ENCODE assay signal across 8 mouse cellular contexts in the genomic region with DNA sequence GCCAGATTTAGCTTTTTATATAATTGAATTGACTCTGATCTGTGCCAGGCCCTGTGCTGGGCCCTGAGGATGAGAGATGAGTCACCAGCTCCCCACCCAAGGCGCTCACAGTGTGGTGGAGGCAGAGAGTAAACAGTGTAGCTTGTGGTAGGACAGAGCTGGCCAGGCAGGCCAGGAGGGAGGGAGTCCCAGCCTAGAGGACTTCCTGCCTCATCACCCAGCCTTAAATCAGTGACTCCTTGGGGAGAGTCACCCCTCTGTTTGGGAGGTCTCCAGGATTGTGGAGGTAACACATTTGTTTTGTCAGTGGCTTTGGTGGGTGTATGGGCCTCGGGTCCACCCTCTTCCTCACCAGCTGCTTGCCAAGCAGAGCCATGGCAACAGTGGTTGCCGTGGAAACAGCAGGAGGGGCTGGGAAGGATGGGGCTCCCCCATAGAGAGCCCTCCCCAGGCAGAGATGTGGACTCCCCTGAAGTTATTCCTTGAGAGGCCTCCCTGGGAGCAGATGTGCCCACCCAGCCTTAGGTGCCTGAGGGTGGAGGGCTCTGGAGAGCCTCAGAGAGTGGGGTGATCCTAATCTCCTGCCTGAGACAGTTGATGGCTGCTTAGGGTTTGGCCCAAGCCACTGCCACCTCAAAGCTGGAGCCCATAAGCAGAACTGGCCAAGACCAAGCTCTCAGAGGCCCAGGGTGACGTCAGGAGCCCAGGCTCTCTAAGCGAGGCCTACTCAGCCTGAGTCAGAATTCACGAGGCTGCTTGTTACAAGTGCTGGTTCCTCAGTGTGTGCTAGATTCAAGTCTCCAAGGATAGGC. TPM values are rescaled to one million over a fixed set of nuclear protein-coding genes. Genes with fewer than 3 reads are reported as not detected.
DNase-seq lines count a peak whose midpoint lies in the region; ATAC-seq lines count a peak whose summit lies in the region.
"Had no signal": no experiment of that assay in that cellular context is flagged by ENCODE, and none has a peak within 500 bp of the region (broad histone marks: within the 10 kb centered on the region; RNA-seq: fewer than 3 reads in every experiment).

No protein-coding gene starts in this region.

- intact Hi-C loops in left cerebral cortex, postnatal 4 days (cut with DNase I) = no loop called here

- H3K27me3 ChIP-seq in hindbrain, embryonic 13.5 days = peaks cover 5% of the 10 kb centered on the region; the same call in 1 of the 2 replicates
- peaks cover 7% of the 10 kb centered on the region; the same call in 1 of the 2 replicates for H3K27me3 ChIP-seq in midbrain, embryonic 10.5 days (ENCODE audit: low read depth, poor library complexity, severe bottlenecking)
- H3K27me3 ChIP-seq: limb, embryonic 13.5 days had no signal

- peak; percentile 63 for DNase-seq in left cerebral cortex, adult 11 months (ENCODE audit: low spot score)
- no peak for DNase-seq in left cerebral cortex, postnatal 4 days
- peak; percentile 84 to 85 for DNase-seq in cerebellum, postnatal 36 days
- DNase-seq in midbrain, embryonic 10.5 days (ENCODE audit: low spot score) = no peak
- DNase-seq in thymus, adult 18-20 months = no peak

- H3K4me2 ChIP-seq in hindbrain, embryonic 13.5 days = no peak overlapping the region
- H3K4me2 ChIP-seq: limb, embryonic 13.5 days had no signal

- H3K36me3 ChIP-seq in hindbrain, embryonic 13.5 days = peaks cover 36% of the 10 kb centered on the region
- H3K36me3 ChIP-seq in midbrain, embryonic 10.5 days = peaks cover 5% of the 10 kb centered on the region; the same call in 1 of the 2 replicates

- H3K9ac ChIP-seq in hindbrain, embryonic 13.5 days = peak overlapping the region; percentile 35; the same call in 1 of the 2 replicates
- H3K9ac ChIP-seq: limb, embryonic 13.5 days had no signal

- no peak overlapping the region for H3K4me3 ChIP-seq in hindbrain, embryonic 13.5 days
- no peak overlapping the region for H3K4me3 ChIP-seq in midbrain, embryonic 10.5 days
- H3K4me3 ChIP-seq: limb, embryonic 13.5 days had no signal

- 69% methylated on average over 6 of the region's 6 CpGs for WGBS in hindbrain, embryonic 13.5 days
- WGBS in midbrain, embryonic 10.5 days = 69% methylated on average over 6 of the region's 6 CpGs

- H3K27ac ChIP-seq in hindbrain, embryonic 13.5 days = peak overlapping the region; percentile 40; the same call in 1 of the 2 replicates
- peak overlapping the region; percentile 24 for H3K27ac ChIP-seq in midbrain, embryonic 10.5 days (replicated peaks)
- H3K27ac ChIP-seq: limb, embryonic 13.5 days had no signal

- no peak for ATAC-seq in hindbrain, embryonic 13.5 days (ENCODE audit: low FRiP score)
- ATAC-seq in CD4-positive, CD25-positive, alpha-beta regulatory T cell, adult 4 months = no peak

- no peaks in the 10 kb centered on the region for H3K9me3 ChIP-seq in hindbrain, embryonic 13.5 days
- H3K9me3 ChIP-seq in midbrain, embryonic 10.5 days (replicated peaks) = no peaks in the 10 kb centered on the region
- H3K9me3 ChIP-seq: limb, embryonic 13.5 days had no signal

- H3K4me1 ChIP-seq in hindbrain, embryonic 13.5 days (replicated peaks) = peaks cover 23% of the 10 kb centered on the region
- peaks cover 15% of the 10 kb centered on the region for H3K4me1 ChIP-seq in midbrain, embryonic 10.5 days

RNA-seq across cellular contexts. Expression of a gene that starts 9.4 kb away (rescaled TPM):
- 100 to 1,000 TPM in 1 of 2 experiments, 10 to 100 TPM in 1; 87.7 to 101 TPM for total RNA-seq in left cerebral cortex, postnatal 4 days (2021)
- 52.4 and 53.7 TPM in 2 replicates for polyA plus RNA-seq in hindbrain, embryonic 13.5 days (2015; fragmentation: Nextera tagmentation; extraction: Ambion mirVana)
- 60.5 and 69.8 TPM in 2 replicates for polyA plus RNA-seq in midbrain, embryonic 10.5 days (2016; fragmentation: Nextera tagmentation; extraction: Ambion mirVana)
- 100 to 1,000 TPM in 1 of 2 experiments, 10 to 100 TPM in 1; 58.7 to 103 TPM for polyA plus RNA-seq in CD4-positive, CD25-positive, alpha-beta regulatory T cell, adult 4 months (2017; shearing (Covaris generic))

RNA-seq across cellular contexts. Expression of a gene that starts 10.4 kb away (rescaled TPM):
- 100 to 1,000 TPM; 241 to 308 TPM for total RNA-seq in left cerebral cortex, postnatal 4 days (2021)
- polyA plus RNA-seq in hindbrain, embryonic 13.5 days (2015; fragmentation: Nextera tagmentation; extraction: Ambion mirVana) = 42.7 and 44.3 TPM in 2 replicates
- polyA plus RNA-seq in midbrain, embryonic 10.5 days (2016; fragmentation: Nextera tagmentation; extraction: Ambion mirVana) = 9.0 and 12.2 TPM in 2 replicates
- not detected for polyA plus RNA-seq in CD4-positive, CD25-positive, alpha-beta regulatory T cell, adult 4 months (2017; shearing (Covaris generic))

RNA-seq across cellular contexts. Expression of a gene that starts 39.0 kb away (rescaled TPM):
- total RNA-seq in left cerebral cortex, postnatal 4 days (2021) = 100 to 1,000 TPM; 101 to 110 TPM
- 103 and 108 TPM in 2 replicates for polyA plus RNA-seq in hindbrain, embryonic 13.5 days (2015; fragmentation: Nextera tagmentation; extraction: Ambion mirVana)
- 39.4 and 44.3 TPM in 2 replicates for polyA plus RNA-seq in midbrain, embryonic 10.5 days (2016; fragmentation: Nextera tagmentation; extraction: Ambion mirVana)
- polyA plus RNA-seq in CD4-positive, CD25-positive, alpha-beta regulatory T cell, adult 4 months (2017; shearing (Covaris generic)) = 10 to 100 TPM; 46.6 to 52.9 TPM

RNA-seq across cellular contexts. Expression of a gene that starts 45.3 kb away (rescaled TPM):
- 1 to 10 TPM; 1.9 TPM for total RNA-seq in left cerebral cortex, postnatal 4 days (2021)
- 1.0 TPM in 1 of 2 replicates, not detected in the other for polyA plus RNA-seq in hindbrain, embryonic 13.5 days (2015; fragmentation: Nextera tagmentation; extraction: Ambion mirVana)
- 0.20 TPM in 1 of 2 replicates, not detected in the other for polyA plus RNA-seq in midbrain, embryonic 10.5 days (2016; fragmentation: Nextera tagmentation; extraction: Ambion mirVana)
- not detected for polyA plus RNA-seq in CD4-positive, CD25-positive, alpha-beta regulatory T cell, adult 4 months (2017; shearing (Covaris generic))

RNA-seq across cellular contexts. Expression of a gene that starts 53.0 kb away (rescaled TPM):
- 10 to 100 TPM; 44.9 to 48.1 TPM for total RNA-seq in left cerebral cortex, postnatal 4 days (2021)
- polyA plus RNA-seq in hindbrain, embryonic 13.5 days (2015; fragmentation: Nextera tagmentation; extraction: Ambion mirVana) = 41.2 and 41.3 TPM in 2 replicates
- polyA plus RNA-seq in midbrain, embryonic 10.5 days (2016; fragmentation: Nextera tagmentation; extraction: Ambion mirVana) = 26.2 and 28.8 TPM in 2 replicates
- under 1 TPM; 0.34 to 0.50 TPM for polyA plus RNA-seq in CD4-positive, CD25-positive, alpha-beta regulatory T cell, adult 4 months (2017; shearing (Covaris generic))

Comparison
In these comparisons a context has a peak if more than half of its experiments do, and no peak if none do; other contexts are left out.
1. DNase-seq: peak in left cerebral cortex, adult 11 months (single experiment) and cerebellum, postnatal 36 days (2 of 2); none in left cerebral cortex, postnatal 4 days (single experiment), midbrain, embryonic 10.5 days (single experiment) and thymus, adult 18-20 months (0 of 2).